Mouse (Mus musculus) forebrain, embryonic 10.5 days (tissue): Measurements from ENCODE around the gene Ppp3cb. TPM values are rescaled to one million over a fixed set of nuclear protein-coding genes. Genes with fewer than 3 reads are reported as not detected.

Source experiments
- DNase-seq: peaks from one replicate; pipeline ENCODE4 v3.0.0-alpha.2; 2017; ENCODE audit warnings: low spot score; ENCODE audit errors: extremely low spot score
- H3K27ac ChIP-seq: fragments of 300-500 bp; sonication (generic); 2 replicates; pipeline ENCODE4 v1.5.1; 2016; ENCODE audit warnings: mild to moderate bottlenecking
- H3K27me3 ChIP-seq: fragments of 300-500 bp; sonication (generic); 2 replicates; pipeline ENCODE4 v1.6.1; 2016; ENCODE audit warnings: mild to moderate bottlenecking; ENCODE audit not compliant: poor library complexity, severe bottlenecking
- H3K36me3 ChIP-seq: fragments of 300-500 bp; sonication (generic); replicated peaks from 2 replicates; pipeline ENCODE4 v1.6.1; 2016; ENCODE audit warnings: mild to moderate bottlenecking, moderate library complexity
- H3K4me1 ChIP-seq: fragments of 300-500 bp; sonication (generic); 2 replicates; pipeline ENCODE4 v1.6.1; 2016
- H3K4me3 ChIP-seq: fragments of 300-500 bp; sonication (generic); 2 replicates; pipeline ENCODE4 v1.5.1; 2016; ENCODE audit warnings: mild to moderate bottlenecking, moderate library complexity
- H3K9me3 ChIP-seq: fragments of 300-500 bp; sonication (generic); 2 replicates; pipeline ENCODE4 v1.6.1; 2016; ENCODE audit warnings: mild to moderate bottlenecking, moderate library complexity
- WGBS: fragments of 180-500 bp; shearing (Covaris S2); methylation state at CpG from one replicate; pipeline ENCODE4 v1.1.7; 2016; 5-methylcytosine and 5-hydroxymethylcytosine counted together
- polyA plus RNA-seq: library from polyadenylated mRNA; unstranded; fragments of >200 nt; fragmentation: Nextera tagmentation; extraction: Ambion mirVana; gene quantifications from 2 replicates; pipeline ENCODE4 v1.2.1, GENCODE M21; 2016

The Ppp3cb gene
- polyA plus RNA-seq, 1 experiment from 2014 or later = 48.5 TPM

DNA sequence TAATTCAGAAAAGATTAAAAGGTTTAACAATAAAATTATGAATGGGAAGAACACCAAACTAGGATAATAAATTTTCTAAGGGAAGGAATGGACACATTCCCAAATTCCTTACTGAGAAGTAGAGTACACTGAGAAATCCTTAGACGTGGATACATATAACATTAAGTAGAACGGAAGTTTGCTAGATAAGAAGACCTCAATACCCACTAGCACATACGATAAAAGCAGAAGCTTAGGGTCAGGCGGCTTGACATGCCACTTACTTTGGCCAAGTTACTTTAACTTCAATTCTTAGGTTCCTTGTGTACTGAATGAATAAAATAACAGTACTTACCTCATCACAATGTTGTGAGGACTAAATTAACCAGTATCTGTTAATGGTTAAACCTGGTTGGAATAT, 16.7 kb downstream of the Ppp3cb start:
- Histone ChIP-seq H3K4me3 (no peak overlapping the region), H3K27me3 (no peaks in the 10 kb centered on the region), H3K27ac (no peak overlapping the region), H3K4me1 (no peaks in the 10 kb centered on the region), H3K36me3 (peaks cover 50% of the 10 kb centered on the region), H3K9me3 (no peaks in the 10 kb centered on the region)
- WGBS = 95% methylated on average over 4 of the region's 4 CpGs
- DNase-seq = no peak

DNA sequence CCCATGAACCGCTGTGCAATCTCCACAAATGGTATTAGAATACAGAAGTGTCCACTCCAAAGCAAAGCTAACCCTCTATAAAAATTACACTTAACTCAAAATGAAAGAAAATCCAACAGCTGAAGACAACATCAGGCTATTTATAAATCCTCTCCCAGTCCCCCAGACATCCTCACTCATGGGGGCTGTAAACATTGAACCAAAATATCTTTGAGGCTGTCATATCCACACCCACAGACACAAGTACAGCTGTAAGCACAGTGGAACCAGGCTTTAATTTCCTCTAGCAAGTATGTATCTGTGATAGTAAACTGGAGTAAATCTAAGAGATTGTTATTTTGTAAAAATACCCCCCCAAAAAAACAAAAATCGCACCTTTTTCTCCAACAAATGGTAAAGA, 26.2 kb downstream of the Ppp3cb start:
- WGBS = 96% methylated on average over 2 of the region's 2 CpGs
- no peak overlapping the region for H3K4me3 ChIP-seq
- no peaks in the 10 kb centered on the region for H3K9me3 ChIP-seq
- no peaks in the 10 kb centered on the region for H3K27me3 ChIP-seq
- H3K36me3 ChIP-seq = peaks cover 83% of the 10 kb centered on the region
- no peaks in the 10 kb centered on the region for H3K4me1 ChIP-seq
- H3K27ac ChIP-seq = no peak overlapping the region
- DNase-seq = no peak

DNA sequence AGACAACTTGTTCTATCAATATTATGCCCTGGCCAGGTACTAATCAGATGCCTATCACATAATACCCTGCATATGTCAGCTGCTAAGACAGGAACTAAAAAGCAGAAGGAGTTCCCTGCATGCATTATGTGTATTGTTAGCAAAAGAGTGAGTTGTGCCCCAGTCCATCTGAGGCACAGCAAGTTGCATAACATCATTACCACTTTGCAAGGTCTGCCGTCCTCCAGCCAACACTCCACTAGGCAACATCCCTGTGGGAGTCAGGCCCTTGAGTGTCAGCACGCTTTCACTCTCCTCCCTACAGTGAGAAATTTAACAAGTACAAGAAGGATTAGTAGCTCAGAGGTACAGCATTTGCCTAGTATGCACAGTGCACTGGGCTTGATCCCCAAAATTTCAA, 37.9 kb downstream of the Ppp3cb start:
- peaks cover 55% of the 10 kb centered on the region for H3K36me3 ChIP-seq
- no peak for DNase-seq

GRCm38 (mm10) chr14:20502966-20503365, 43.4 kb downstream of the Ppp3cb start:
- H3K36me3 ChIP-seq = peaks cover 56% of the 10 kb centered on the region
- no peaks in the 10 kb centered on the region for H3K9me3 ChIP-seq
- no peak overlapping the region for H3K27ac ChIP-seq
- no peak overlapping the region for H3K4me3 ChIP-seq
- H3K27me3 ChIP-seq = no peaks in the 10 kb centered on the region
- WGBS = 96% methylated on average over 10 of the region's 10 CpGs
- DNase-seq = no peak
- no peaks in the 10 kb centered on the region for H3K4me1 ChIP-seq

More for the DNA sequence above, 37.9 kb downstream of the Ppp3cb start:
- no peak overlapping the region for H3K4me3 ChIP-seq
- no peaks in the 10 kb centered on the region for H3K4me1 ChIP-seq
- H3K27me3 ChIP-seq = no peaks in the 10 kb centered on the region
- H3K27ac ChIP-seq = no peak overlapping the region
- H3K9me3 ChIP-seq = no peaks in the 10 kb centered on the region
- WGBS = 82% methylated on average over 2 of the region's 2 CpGs

- DNase-seq = no peak
- no peak overlapping the region for H3K4me3 ChIP-seq
- H3K27me3 ChIP-seq = no peaks in the 10 kb centered on the region
- 94% methylated on average over 3 of the region's 3 CpGs for WGBS
- H3K27ac ChIP-seq = no peak overlapping the region
- no peaks in the 10 kb centered on the region for H3K9me3 ChIP-seq
- H3K36me3 ChIP-seq = peaks cover 70% of the 10 kb centered on the region
- H3K4me1 ChIP-seq = no peaks in the 10 kb centered on the region
These were observed 46.4 kb downstream of the Ppp3cb start for GRCm38 (mm10) chr14:20499982-20500381.

GRCm38 (mm10) chr14:20496603-20497002, 49.8 kb downstream of the Ppp3cb start, which contains the start of gene Mss51:
TSS of gene Mss51 (minus strand) at chr14:20496901.
- Histone ChIP-seq H3K4me3 (no peak within 1 kb of the TSS), H3K4me1 (no peaks in the 10 kb centered on the region), H3K27ac (no peak within 1 kb of the TSS), H3K27me3 (no peaks in the 10 kb centered on the region), H3K9me3 (no peaks in the 10 kb centered on the region), H3K36me3 (peaks cover 83% of the 10 kb centered on the region)
- DNase-seq = no peak
- WGBS = 74% methylated on average over 2 of the region's 2 CpGs

DNA sequence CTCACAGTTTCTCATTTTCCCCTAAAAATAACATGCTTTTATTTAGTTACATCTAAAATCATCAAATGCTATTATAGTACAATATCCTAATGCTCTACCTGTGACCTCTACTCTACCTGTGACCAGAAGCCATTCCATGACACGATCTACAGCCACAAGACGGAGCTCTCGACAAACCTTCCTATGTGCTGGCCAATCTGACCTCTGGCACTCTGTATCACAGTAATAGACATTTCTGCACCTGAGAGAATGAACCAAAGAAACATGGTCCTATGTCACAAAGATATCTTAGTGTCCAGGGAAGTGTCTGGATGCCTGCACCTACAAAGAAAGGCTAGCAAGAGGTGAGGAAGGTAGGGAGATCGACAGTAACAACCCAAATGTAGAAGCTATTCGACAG, 60.3 kb downstream of the Ppp3cb start:
- no peaks in the 10 kb centered on the region for H3K9me3 ChIP-seq
- H3K36me3 ChIP-seq = peaks cover 56% of the 10 kb centered on the region
- no peak overlapping the region for H3K27ac ChIP-seq
- DNase-seq = no peak
- no peaks in the 10 kb centered on the region for H3K27me3 ChIP-seq
- H3K4me3 ChIP-seq = no peak overlapping the region
- WGBS = 95% methylated on average over 5 of the region's 5 CpGs
- H3K4me1 ChIP-seq = peaks cover 5% of the 10 kb centered on the region; the same call in 1 of the 2 replicates

DNA sequence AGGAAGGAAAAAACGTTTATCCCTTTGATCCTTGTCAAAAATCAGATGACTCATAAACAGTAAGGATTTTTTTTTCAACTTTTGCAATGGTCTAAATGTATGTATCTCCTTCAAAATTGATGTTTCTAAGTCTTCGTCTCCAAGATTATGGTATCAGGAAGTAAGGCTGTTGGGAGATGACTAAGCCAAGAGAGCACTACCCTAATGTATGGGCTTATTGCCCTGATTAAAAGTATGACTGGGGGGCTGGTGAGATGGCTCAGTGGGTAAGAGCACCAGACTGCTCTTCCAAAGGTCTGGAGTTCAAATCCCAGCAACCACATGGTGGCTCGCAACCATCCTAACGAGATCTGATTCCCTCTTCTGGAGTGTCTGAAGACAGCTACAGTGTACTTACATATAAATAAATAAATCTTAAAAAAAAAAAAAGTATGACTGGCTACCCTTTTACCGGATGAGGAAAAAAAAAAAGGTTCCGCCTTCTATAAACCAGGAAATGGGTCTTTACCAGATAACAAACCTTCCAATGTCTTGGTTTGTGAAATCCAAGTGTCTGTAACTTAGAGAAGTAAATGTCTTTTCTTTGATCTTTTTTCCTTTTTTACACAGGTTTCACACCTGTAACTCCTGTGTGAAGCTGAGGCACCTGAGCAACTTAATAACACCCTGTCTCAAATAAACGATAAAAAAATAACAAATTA, 64.2 kb downstream of the Ppp3cb start:
- no peak overlapping the region for H3K27ac ChIP-seq
- H3K9me3 ChIP-seq = no peaks in the 10 kb centered on the region
- no peak overlapping the region for H3K4me3 ChIP-seq
- H3K27me3 ChIP-seq = peaks cover 15% of the 10 kb centered on the region
- no peak for DNase-seq
- 92% methylated on average over 7 of the region's 7 CpGs for WGBS
- H3K36me3 ChIP-seq = peaks cover 33% of the 10 kb centered on the region
- H3K4me1 ChIP-seq = peaks cover 31% of the 10 kb centered on the region

- Histone ChIP-seq H3K9me3 (no peaks in the 10 kb centered on the region), H3K4me1 (peaks cover 39% of the 10 kb centered on the region), H3K27ac (no peak overlapping the region), H3K4me3 (no peak overlapping the region), H3K36me3 (peaks cover 25% of the 10 kb centered on the region), H3K27me3 (peaks cover 15% of the 10 kb centered on the region)
- 23% methylated on average over 5 of the region's 5 CpGs for WGBS
- DNase-seq = no peak
These were observed 65.2 kb downstream of the Ppp3cb start for GRCm38 (mm10) chr14:20481211-20481610.

- no peak for DNase-seq
- 64% methylated on average over 1 of the region's 1 CpGs for WGBS
- Histone ChIP-seq H3K27ac (no peak overlapping the region; the same call in 1 of the 2 replicates), H3K36me3 (peaks cover 20% of the 10 kb centered on the region), H3K4me1 (peaks cover 39% of the 10 kb centered on the region), H3K4me3 (peak overlapping the region; percentile 78), H3K27me3 (peaks cover 15% of the 10 kb centered on the region), H3K9me3 (no peaks in the 10 kb centered on the region)
These were observed 66.2 kb downstream of the Ppp3cb start for GRCm38 (mm10) chr14:20480195-20480579.

DNA sequence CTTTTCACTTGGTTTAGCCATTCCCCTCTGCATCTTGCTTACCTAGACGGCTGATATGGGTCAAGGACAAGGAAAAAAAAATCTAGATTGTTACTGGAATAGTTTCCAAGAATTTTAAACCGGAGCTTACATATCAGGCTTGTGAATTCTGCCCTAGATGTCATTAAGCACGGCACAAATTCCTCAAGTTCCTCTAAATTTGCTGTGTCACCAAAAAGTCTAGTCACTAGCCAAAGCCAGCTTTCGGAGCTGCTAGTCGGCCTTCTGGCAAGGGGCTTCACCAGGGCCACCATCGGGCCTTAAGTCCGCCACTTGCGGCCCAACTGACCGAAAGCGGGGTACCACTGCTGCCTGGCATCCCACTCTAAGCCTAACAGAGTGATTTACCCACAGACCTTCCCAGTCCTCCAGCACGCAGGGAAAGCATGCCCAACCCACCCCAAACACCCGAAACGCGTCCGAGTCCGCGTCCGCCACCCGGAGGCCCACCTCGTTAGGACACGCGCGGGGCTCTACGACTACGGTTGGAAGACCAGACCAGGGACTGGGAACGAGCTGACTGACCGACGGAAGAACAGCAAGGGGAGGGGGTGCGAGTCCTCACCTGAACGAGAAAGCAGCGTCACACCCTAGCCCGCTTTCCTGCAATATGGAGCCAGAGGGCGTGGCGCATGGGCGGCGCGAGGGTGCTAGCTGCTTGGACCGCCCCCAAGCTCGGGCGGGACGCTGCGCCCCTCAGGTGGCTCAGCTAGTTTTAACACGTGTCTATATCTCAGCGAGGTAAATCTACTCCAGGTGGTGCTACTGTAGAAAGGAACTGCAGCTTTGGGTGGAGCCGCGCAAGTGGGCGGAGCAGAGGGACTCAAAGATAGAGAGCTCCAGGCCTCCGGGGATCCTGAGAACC, 66.8 kb downstream of the Ppp3cb start, which contains the start of gene Anxa7:
Gene Anxa7 (minus strand): TSS at position 843 of the 904 bp plus-strand sequence.
- peaks cover 15% of the 10 kb centered on the region for H3K27me3 ChIP-seq
- H3K9me3 ChIP-seq = no peaks in the 10 kb centered on the region
- DNase-seq = peak; percentile 67
- peaks cover 14% of the 10 kb centered on the region for H3K36me3 ChIP-seq
- H3K4me1 ChIP-seq = peaks cover 39% of the 10 kb centered on the region
- WGBS = 1% methylated on average over 48 of the region's 48 CpGs
- peak within 1 kb of the TSS; percentile 78 for H3K4me3 ChIP-seq
- H3K27ac ChIP-seq = peak within 1 kb of the TSS; percentile 81

- Histone ChIP-seq H3K27ac (no peak overlapping the region), H3K4me3 (peak overlapping the region; percentile 78), H3K4me1 (peaks cover 39% of the 10 kb centered on the region), H3K9me3 (no peaks in the 10 kb centered on the region), H3K27me3 (peaks cover 15% of the 10 kb centered on the region), H3K36me3 (peaks cover 7% of the 10 kb centered on the region)
- no peak for DNase-seq
- 22% methylated on average over 7 of the region's 7 CpGs for WGBS
These were observed 67.6 kb downstream of the Ppp3cb start for GRCm38 (mm10) chr14:20478801-20479200.

GRCm38 (mm10) chr14:20478385-20478784, 68.0 kb downstream of the Ppp3cb start:
- Histone ChIP-seq H3K27ac (no peak overlapping the region), H3K4me3 (peak overlapping the region; percentile 78; the same call in 1 of the 2 replicates), H3K27me3 (peaks cover 15% of the 10 kb centered on the region), H3K4me1 (peaks cover 39% of the 10 kb centered on the region), H3K36me3 (0 out of 2 replicates have a peak, but pooled peaks cover 3% of the 10 kb centered on the region), H3K9me3 (no peaks in the 10 kb centered on the region)
- DNase-seq = no peak
- 54% methylated on average over 3 of the region's 3 CpGs for WGBS
